Mouse (Mus musculus): ENCODE data around the gene Gm5475.

Gene Gm5475

GRCm38 (mm10) chr15:100414011-100414410, 7.9 kb upstream of the Gm5475 start:
- no peak for DNase-seq (ENCODE audit: low spot score)

- DNase-seq (ENCODE audit: low spot score) = no peak
Measured at GRCm38 (mm10) chr15:100414942-100415341, 7.0 kb upstream of the Gm5475 start.

GRCm38 (mm10) chr15:100415684-100416083, 6.3 kb upstream of the Gm5475 start:
- DNase-seq (ENCODE audit: low spot score) = no peak

GRCm38 (mm10) chr15:100417854-100418450, 4.0 kb upstream of the Gm5475 start:
- DNase-seq (ENCODE audit: low spot score) = no peak

- no peak for DNase-seq (ENCODE audit: low spot score)
Measured at GRCm38 (mm10) chr15:100419311-100419710, 2.6 kb upstream of the Gm5475 start.

- no peak for DNase-seq (ENCODE audit: low spot score)
Measured at GRCm38 (mm10) chr15:100419901-100420745, 1.8 kb upstream of the Gm5475 start.

- no peak for DNase-seq (ENCODE audit: low spot score)
Measured at GRCm38 (mm10) chr15:100421059-100421757, 739 bp upstream of the Gm5475 start.

GRCm38 (mm10) chr15:100422476-100422875, 529 bp downstream of the Gm5475 start:
- DNase-seq (ENCODE audit: low spot score) = no peak

- peak; percentile 94 for DNase-seq (ENCODE audit: low spot score)
Measured at GRCm38 (mm10) chr15:100422899-100423860, 1.2 kb downstream of the Gm5475 start.

GRCm38 (mm10) chr15:100423916-100424315, 2.0 kb downstream of the Gm5475 start:
- no peak for DNase-seq (ENCODE audit: low spot score)

GRCm38 (mm10) chr15:100424396-100425122, 2.6 kb downstream of the Gm5475 start, which contains the start of gene Slc11a2:
Gene Slc11a2, minus strand, starts transcription at chr15:100425072.
- DNase-seq (ENCODE audit: low spot score) = no peak

- no peak for DNase-seq (ENCODE audit: low spot score)
Measured at GRCm38 (mm10) chr15:100428296-100428905, 6.5 kb downstream of the Gm5475 start.

- DNase-seq (ENCODE audit: low spot score) = no peak
Measured at GRCm38 (mm10) chr15:100429959-100430565, 8.1 kb downstream of the Gm5475 start.

- no peak for DNase-seq (ENCODE audit: low spot score)
Measured at GRCm38 (mm10) chr15:100433234-100433633, 11.3 kb downstream of the Gm5475 start.

GRCm38 (mm10) chr15:100436112-100436511, 14.2 kb downstream of the Gm5475 start:
- no peak for DNase-seq (ENCODE audit: low spot score)

GRCm38 (mm10) chr15:100436518-100436917, 14.6 kb downstream of the Gm5475 start:
- DNase-seq (ENCODE audit: low spot score) = no peak

GRCm38 (mm10) chr15:100443126-100443922, 21.4 kb downstream of the Gm5475 start:
- peak; percentile 80 for DNase-seq (ENCODE audit: low spot score)

GRCm38 (mm10) chr15:100446887-100447286, 24.9 kb downstream of the Gm5475 start:
- DNase-seq (ENCODE audit: low spot score) = no peak

- DNase-seq (ENCODE audit: low spot score) = no peak
Measured at GRCm38 (mm10) chr15:100448572-100448971, 26.6 kb downstream of the Gm5475 start.
